Mouse (Mus musculus): ENCODE results near the gene Timm10. TPM values are rescaled to one million over a fixed set of nuclear protein-coding genes. Genes with fewer than 3 reads are reported as not detected.

Gene Timm10
- polyA plus RNA-seq, 1 experiment from 2014 or later = 35.8 TPM

GRCm38 (mm10) chr2:84868521-84868943 is 41.7 kb downstream of the Timm10 start:
- Histone ChIP-seq H3K9me3 (no peaks in the 10 kb centered on the region), H3K27me3 (peaks cover 88% of the 10 kb centered on the region), H3K4me1 (peaks cover 24% of the 10 kb centered on the region), H3K4me3 (no peak overlapping the region), H3K36me3 (no peaks in the 10 kb centered on the region), H3K4me2 (replicated peaks) (no peak overlapping the region), H3K9ac (replicated peaks) (no peak overlapping the region), H3K27ac (replicated peaks) (no peak overlapping the region)
- 4% methylated on average over 5 of the region's 5 CpGs for WGBS
- ATAC-seq (ENCODE audit: low FRiP score, low read depth) = no peak

DNA sequence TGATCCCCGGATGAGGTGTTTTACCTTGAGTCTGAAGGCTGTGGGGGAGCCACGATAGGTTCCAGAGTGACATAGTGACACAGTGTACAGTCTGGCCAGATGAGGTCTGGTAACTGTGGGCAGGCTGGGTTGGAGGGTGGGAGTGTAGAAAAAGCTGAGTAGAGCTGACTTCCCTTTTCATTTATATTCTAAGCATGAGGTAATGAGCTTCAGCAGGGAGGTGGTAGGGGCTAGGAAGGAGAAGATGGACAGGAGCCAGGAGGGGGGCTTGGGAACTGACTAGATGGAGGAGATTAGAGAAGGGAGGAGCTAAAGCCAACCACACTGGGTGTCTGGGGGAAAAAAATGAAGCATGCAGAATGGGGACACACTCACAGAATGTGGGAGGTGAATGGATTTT is 42.2 kb downstream of the Timm10 start:
- no peak overlapping the region for H3K4me2 ChIP-seq (replicated peaks)
- no peak overlapping the region for H3K4me3 ChIP-seq
- no peaks in the 10 kb centered on the region for H3K9me3 ChIP-seq
- no peak overlapping the region for H3K27ac ChIP-seq (replicated peaks)
- peaks cover 24% of the 10 kb centered on the region for H3K4me1 ChIP-seq
- WGBS = 75% methylated on average over 2 of the region's 2 CpGs
- H3K27me3 ChIP-seq = peaks cover 92% of the 10 kb centered on the region
- H3K9ac ChIP-seq (replicated peaks) = no peak overlapping the region
- H3K36me3 ChIP-seq = no peaks in the 10 kb centered on the region
- no peak for ATAC-seq (ENCODE audit: low FRiP score, low read depth)

- H3K36me3 ChIP-seq = no peaks in the 10 kb centered on the region
- H3K9ac ChIP-seq (replicated peaks) = no peak overlapping the region
- peaks cover 24% of the 10 kb centered on the region for H3K4me1 ChIP-seq
- no peaks in the 10 kb centered on the region for H3K9me3 ChIP-seq
- H3K4me3 ChIP-seq = no peak overlapping the region
- H3K4me2 ChIP-seq (replicated peaks) = no peak overlapping the region
- H3K27me3 ChIP-seq = peaks cover 99% of the 10 kb centered on the region
- H3K27ac ChIP-seq (replicated peaks) = no peak overlapping the region
- ATAC-seq (ENCODE audit: low FRiP score, low read depth) = no peak
- 65% methylated on average over 4 of the region's 4 CpGs for WGBS
Measured at GRCm38 (mm10) chr2:84870623-84871160, 43.9 kb downstream of the Timm10 start.

DNA sequence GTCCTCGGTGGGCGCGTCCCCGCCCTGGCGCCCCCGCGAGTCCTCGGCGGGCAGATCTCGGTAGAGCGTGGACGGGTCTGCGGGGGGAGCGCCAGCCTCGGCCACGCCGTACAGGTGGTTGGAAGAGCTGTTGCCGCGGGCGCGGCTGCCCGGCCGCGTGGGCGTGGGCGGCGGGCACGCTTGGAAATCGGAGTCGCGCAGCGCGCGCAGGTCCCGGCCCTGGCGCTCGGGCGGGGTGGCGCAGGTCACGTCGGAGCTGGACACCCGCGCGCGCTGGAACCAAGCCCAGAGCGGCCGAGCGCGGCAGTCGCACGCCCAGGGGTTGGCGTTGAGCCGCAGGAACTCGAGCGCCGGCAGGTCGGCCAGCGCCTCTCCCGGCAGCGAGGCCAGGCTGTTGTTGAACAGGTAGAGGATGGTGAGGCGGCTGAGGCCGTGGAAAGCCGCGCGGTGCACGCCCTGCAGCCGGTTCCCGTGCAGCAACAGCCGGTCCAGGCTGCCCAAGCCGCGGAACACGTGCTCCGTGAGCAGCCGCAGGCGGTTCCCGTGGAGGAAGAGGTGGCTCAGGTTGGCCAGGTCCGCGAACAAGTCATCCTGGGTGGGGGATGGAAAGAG is 45.4 kb downstream of the Timm10 start:
- peaks cover 14% of the 10 kb centered on the region for H3K4me1 ChIP-seq
- no peaks in the 10 kb centered on the region for H3K36me3 ChIP-seq
- peak overlapping the region; percentile 48 for H3K4me3 ChIP-seq
- H3K27ac ChIP-seq (replicated peaks) = no peak overlapping the region
- ATAC-seq (ENCODE audit: low FRiP score, low read depth) = peak; percentile 16
- peak overlapping the region; percentile 74 for H3K4me2 ChIP-seq (replicated peaks)
- peak overlapping the region; percentile 34; the same call in 1 of the 2 replicates for H3K9ac ChIP-seq (replicated peaks)
- WGBS = 1% methylated on average over 75 of the region's 78 CpGs
- H3K9me3 ChIP-seq = no peaks in the 10 kb centered on the region
- peaks cover 97% of the 10 kb centered on the region for H3K27me3 ChIP-seq

DNA sequence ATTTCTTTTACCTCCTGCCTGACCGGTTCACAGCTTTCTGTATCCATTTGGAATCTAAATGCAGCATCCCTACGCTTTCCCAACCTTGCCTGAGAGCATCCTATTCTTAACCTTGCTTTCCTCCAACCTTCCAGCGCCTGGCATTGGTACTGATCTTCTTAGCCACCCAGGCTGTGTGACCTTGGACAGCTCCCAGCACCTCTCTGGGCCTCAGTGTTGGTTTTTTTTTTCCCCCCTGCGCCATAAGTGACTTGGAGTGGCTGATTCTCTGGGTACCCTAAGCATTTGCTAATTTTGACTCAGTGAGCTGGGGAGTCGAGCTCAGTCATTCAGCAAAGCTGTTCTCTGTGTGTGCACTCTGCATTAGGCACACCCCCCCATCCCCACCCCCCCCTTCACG is 49.0 kb downstream of the Timm10 start:
- H3K27me3 ChIP-seq = peaks cover 70% of the 10 kb centered on the region
- no peak overlapping the region for H3K9ac ChIP-seq (replicated peaks)

More for the DNA sequence above, 49.0 kb downstream of the Timm10 start:
- no peak overlapping the region for H3K4me3 ChIP-seq
- 59% methylated on average over 6 of the region's 6 CpGs for WGBS
- H3K4me1 ChIP-seq = peaks cover 14% of the 10 kb centered on the region
- H3K27ac ChIP-seq (replicated peaks) = no peak overlapping the region
- ATAC-seq (ENCODE audit: low FRiP score, low read depth) = no peak
- no peak overlapping the region for H3K4me2 ChIP-seq (replicated peaks)
- H3K9me3 ChIP-seq = no peaks in the 10 kb centered on the region
- no peaks in the 10 kb centered on the region for H3K36me3 ChIP-seq

Other genes with a start within 250 kb of the Timm10 start
- 47.4 and 47.7 TPM in 2 replicates for gene Ctnnd1, start 176.2 kb upstream of the Timm10 start, polyA plus RNA-seq (2016; fragmentation: Nextera tagmentation; extraction: Ambion mirVana)
- gene Btbd18, start 167.9 kb upstream of the Timm10 start, polyA plus RNA-seq (2016; fragmentation: Nextera tagmentation; extraction: Ambion mirVana) = 0.26 and 0.31 TPM in 2 replicates
- gene Selenoh, start 156.2 kb upstream of the Timm10 start, polyA plus RNA-seq (2016; fragmentation: Nextera tagmentation; extraction: Ambion mirVana) = 367 and 374 TPM in 2 replicates
- not detected in 2 replicates for gene Gm28635, start 149.0 kb upstream of the Timm10 start, polyA plus RNA-seq (2016; fragmentation: Nextera tagmentation; extraction: Ambion mirVana)
- 51.8 and 54.8 TPM in 2 replicates for gene Med19, start 148.6 kb upstream of the Timm10 start, polyA plus RNA-seq (2016; fragmentation: Nextera tagmentation; extraction: Ambion mirVana)
- 169 and 183 TPM in 2 replicates for gene Tmx2, start 147.9 kb upstream of the Timm10 start, polyA plus RNA-seq (2016; fragmentation: Nextera tagmentation; extraction: Ambion mirVana)
- gene Zdhhc5, start 111.8 kb upstream of the Timm10 start, polyA plus RNA-seq (2016; fragmentation: Nextera tagmentation; extraction: Ambion mirVana) = 28.1 and 29.5 TPM in 2 replicates
- 42.5 and 45.9 TPM in 2 replicates for gene Clp1, start 99.6 kb upstream of the Timm10 start, polyA plus RNA-seq (2016; fragmentation: Nextera tagmentation; extraction: Ambion mirVana)
- 22.5 and 26.3 TPM in 2 replicates for gene Ypel4, start 92.9 kb upstream of the Timm10 start, polyA plus RNA-seq (2016; fragmentation: Nextera tagmentation; extraction: Ambion mirVana)
- gene Gm19426, start 83.3 kb upstream of the Timm10 start, polyA plus RNA-seq (2016; fragmentation: Nextera tagmentation; extraction: Ambion mirVana) = 9.1 and 10.9 TPM in 2 replicates
- 38.8 and 46.2 TPM in 2 replicates for gene Serping1, start 51.6 kb upstream of the Timm10 start, polyA plus RNA-seq (2016; fragmentation: Nextera tagmentation; extraction: Ambion mirVana)
- 26.6 and 31.2 TPM in 2 replicates for gene Ube2l6, start 28.2 kb upstream of the Timm10 start, polyA plus RNA-seq (2016; fragmentation: Nextera tagmentation; extraction: Ambion mirVana)
- 0.13 TPM in 1 of 2 replicates, not detected in the other for gene Smtnl1, start 4.3 kb upstream of the Timm10 start, polyA plus RNA-seq (2016; fragmentation: Nextera tagmentation; extraction: Ambion mirVana)
- 9.5 and 10.2 TPM in 2 replicates for gene Slc43a1, start 11.9 kb downstream of the Timm10 start, polyA plus RNA-seq (2016; fragmentation: Nextera tagmentation; extraction: Ambion mirVana)
- gene Rtn4rl2, start 59.7 kb downstream of the Timm10 start, polyA plus RNA-seq (2016; fragmentation: Nextera tagmentation; extraction: Ambion mirVana) = 4.1 and 5.4 TPM in 2 replicates
- gene Slc43a3, start 109.6 kb downstream of the Timm10 start, polyA plus RNA-seq (2016; fragmentation: Nextera tagmentation; extraction: Ambion mirVana) = 10.5 and 14.1 TPM in 2 replicates
- gene Prg2, start 153.5 kb downstream of the Timm10 start, polyA plus RNA-seq (2016; fragmentation: Nextera tagmentation; extraction: Ambion mirVana) = not detected in 2 replicates
- not detected in 2 replicates for gene Prg3, start 161.2 kb downstream of the Timm10 start, polyA plus RNA-seq (2016; fragmentation: Nextera tagmentation; extraction: Ambion mirVana)
- 261 and 262 TPM in 2 replicates for gene Ssrp1, start 210.2 kb downstream of the Timm10 start, polyA plus RNA-seq (2016; fragmentation: Nextera tagmentation; extraction: Ambion mirVana)
- 3.2 and 4.1 TPM in 2 replicates for gene P2rx3, start 210.5 kb downstream of the Timm10 start, polyA plus RNA-seq (2016; fragmentation: Nextera tagmentation; extraction: Ambion mirVana)
- 40.3 and 48.0 TPM in 2 replicates for gene Tnks1bp1, start 221.0 kb downstream of the Timm10 start, polyA plus RNA-seq (2016; fragmentation: Nextera tagmentation; extraction: Ambion mirVana)

Data from midbrain, embryonic 12.5 days (tissue).